Mouse (Mus musculus) left cerebral cortex, adult 2 months (tissue): ENCODE results near the gene Cnnm2. TPM values are rescaled to one million over a fixed set of nuclear protein-coding genes. Genes with fewer than 3 reads are reported as not detected.

Source experiments
- DNase-seq, 2 experiments: peaks; one replicate each; pipeline ENCODE4 v3.0.0; 2021 to 2022; ENCODE audit warnings: low spot score in 2 of 2, mixed read lengths in 1 of 2; ENCODE audit errors: extremely low spot score in 1 of 2
- H3K27ac ChIP-seq: fragments of 200-600 bp; 2 replicates; pipeline ENCODE4 v1.8.1; 2022
- H3K4me3 ChIP-seq: fragments of 200-600 bp; 2 replicates; pipeline ENCODE4 v1.8.1; 2022
- CTCF ChIP-seq: fragments of 200-600 bp; IDR thresholded peaks from 2 replicates; pipeline ENCODE4 v1.8.1; 2022; ENCODE audit warnings: antibody characterized with exemption, mild to moderate bottlenecking, moderate library complexity
- intact Hi-C: fragments of 180-260 bp; cut with DNase I; formaldehyde crosslinking; loops from one replicate; pipeline ENCODE4 v1.15.1; 2025
- total RNA-seq, 2 experiments: library from RNA; stranded (reverse); gene quantifications; 2 replicates each; pipeline ENCODE4 v1.2.3; 2021

Cnnm2 gene
- total RNA-seq, 2 experiments from 2014 or later, result 35.7 to 37.3 TPM

DNA sequence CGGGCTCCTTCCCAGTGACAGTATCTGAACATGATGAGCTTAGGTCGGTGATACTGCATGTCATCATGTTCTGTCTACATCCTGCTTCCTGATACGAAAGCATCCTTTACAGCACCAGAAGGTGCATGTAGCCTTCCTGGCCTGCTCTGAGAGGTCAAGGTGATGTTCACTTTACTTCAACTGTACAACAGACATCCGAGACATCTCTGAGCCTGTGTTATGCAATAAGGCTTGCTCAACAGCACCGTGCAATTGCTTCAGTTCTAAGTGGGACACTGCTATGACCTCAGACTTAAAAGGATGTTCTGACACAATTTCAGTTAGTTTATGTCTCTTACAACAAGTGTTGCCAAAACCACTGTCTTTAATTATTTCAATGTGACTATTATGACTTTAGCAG is 139.9 kb downstream of the Cnnm2 start:
- no peak for TF ChIP-seq CTCF
- DNase-seq, result no peak
- peak overlapping the region; percentile 33; the same call in 1 of the 2 replicates for H3K27ac ChIP-seq
- H3K4me3 ChIP-seq, result no peak overlapping the region
- intact Hi-C loops, result no loop called here

DNA sequence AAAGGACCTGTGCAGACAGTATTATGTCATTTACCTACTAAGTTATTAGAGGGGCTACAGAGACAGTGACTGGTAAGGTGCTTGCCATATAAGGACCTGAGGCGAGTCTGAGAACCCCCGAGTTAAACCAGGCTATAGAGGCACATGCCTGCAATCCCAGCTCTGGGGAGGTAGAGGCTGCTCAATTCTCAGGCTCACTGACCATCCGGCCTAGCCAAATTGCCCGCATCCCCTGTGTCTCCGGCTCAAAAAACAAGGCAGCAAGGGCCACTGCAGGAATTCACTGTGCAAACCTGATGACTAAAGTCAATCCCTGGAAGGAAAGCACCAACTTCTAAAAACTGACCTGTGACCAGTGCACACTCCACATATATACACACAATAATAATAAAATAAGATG is 142.0 kb downstream of the Cnnm2 start:
- no peak for TF ChIP-seq CTCF
- intact Hi-C loops, result no loop called here
- no peak overlapping the region for H3K4me3 ChIP-seq
- peak overlapping the region; percentile 22; the same call in 1 of the 2 replicates for H3K27ac ChIP-seq
- DNase-seq, result no peak

DNA sequence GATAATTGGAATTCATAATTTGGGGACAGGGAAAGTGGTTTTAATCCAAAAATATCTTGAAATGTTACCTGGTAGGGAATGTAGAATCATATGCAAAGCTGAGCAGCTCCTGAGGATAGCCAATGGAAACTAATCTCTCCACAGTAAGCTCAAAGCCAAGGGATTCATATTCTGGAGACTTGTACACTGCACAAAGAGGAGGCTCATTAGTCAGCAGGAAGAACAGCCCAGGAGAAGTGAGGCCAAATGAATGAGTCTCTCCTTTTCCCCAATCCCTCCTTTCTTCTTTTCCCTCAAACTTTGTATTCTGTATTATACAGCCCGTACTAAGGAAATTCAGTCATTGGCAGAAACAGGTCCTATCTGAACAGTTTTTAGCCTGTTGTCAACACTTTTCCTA is 143.5 kb downstream of the Cnnm2 start:
- no peak for TF ChIP-seq CTCF
- Histone ChIP-seq H3K4me3 (no peak overlapping the region), H3K27ac (peak overlapping the region; percentile 69; the same call in 1 of the 2 replicates)
- intact Hi-C loops, result no loop called here
- DNase-seq, result no peak

DNA sequence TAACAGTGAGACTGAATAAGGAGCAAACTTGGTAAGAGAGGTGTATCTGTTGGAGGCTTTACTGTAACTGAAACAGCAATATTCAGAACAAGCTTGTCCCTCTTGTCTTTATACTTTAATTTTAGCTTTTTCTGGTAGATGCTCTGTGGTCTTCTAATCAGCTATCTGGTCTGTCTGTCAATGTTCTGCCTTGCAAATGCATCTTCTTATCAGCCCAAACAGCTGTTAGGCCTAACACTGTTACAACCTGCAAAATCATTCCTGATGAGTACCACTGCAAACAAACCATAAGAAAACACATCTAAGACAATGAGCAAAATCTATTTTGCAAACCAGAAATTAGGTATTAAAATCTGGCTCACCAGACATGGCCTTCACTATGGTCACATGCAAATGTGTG is 144.0 kb downstream of the Cnnm2 start:
- intact Hi-C loops, result no loop called here
- no peak for TF ChIP-seq CTCF
- no peak overlapping the region for H3K4me3 ChIP-seq

DNA sequence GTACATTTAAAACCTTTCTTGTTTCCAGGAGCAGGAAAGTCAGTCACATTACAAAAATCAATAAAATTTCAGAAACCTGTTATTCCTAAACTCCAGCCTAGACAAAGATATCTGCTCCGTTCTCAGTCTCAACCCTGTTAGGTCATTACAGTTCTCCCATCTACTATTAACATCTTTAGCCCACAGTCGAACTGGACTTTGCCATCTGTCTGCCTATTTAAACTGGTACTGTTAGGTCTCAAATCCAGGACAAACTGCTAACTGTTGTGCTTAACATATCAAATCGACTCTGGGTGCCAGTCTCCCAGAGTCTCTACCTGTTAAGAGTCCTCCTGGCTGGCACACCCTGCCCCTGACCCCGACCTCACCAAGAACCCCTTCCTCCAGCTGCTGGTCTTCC is 144.6 kb downstream of the Cnnm2 start:
- TF ChIP-seq CTCF, result no peak
- H3K27ac ChIP-seq, result peak overlapping the region; percentile 62
- no peak overlapping the region for H3K4me3 ChIP-seq
- intact Hi-C loops, result no loop called here
- no peak for DNase-seq

More for the DNA sequence above, 144.0 kb downstream of the Cnnm2 start:
- peak overlapping the region; percentile 62 for H3K27ac ChIP-seq
- DNase-seq, result no peak

DNA sequence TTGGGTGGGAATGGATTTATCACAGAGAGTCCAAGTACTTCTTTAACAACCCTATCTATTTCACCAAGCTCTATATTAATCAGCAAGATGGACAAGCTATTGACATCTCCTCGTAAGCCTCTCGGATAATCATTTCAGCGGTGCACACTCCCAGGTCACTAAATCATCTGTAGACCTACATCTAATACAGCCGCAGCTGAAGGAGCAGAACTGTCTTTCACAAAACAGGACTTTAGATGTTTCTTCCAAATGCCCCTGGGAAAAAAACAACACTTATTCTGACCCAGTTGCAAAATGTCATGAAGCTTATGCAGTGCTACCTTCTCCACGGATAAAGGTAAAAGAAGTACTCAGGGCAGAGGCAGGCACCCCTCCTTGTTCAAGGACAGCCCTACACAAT is 146.8 kb downstream of the Cnnm2 start:
- DNase-seq, result no peak
- TF ChIP-seq CTCF, result no peak
- intact Hi-C loops, result loop anchor here (2.0 kb wide), 1 partner anchor 29 kb away; no protein-coding TSS in a partner anchor
- H3K4me3 ChIP-seq, result no peak overlapping the region
- H3K27ac ChIP-seq, result peak overlapping the region; percentile 83

DNA sequence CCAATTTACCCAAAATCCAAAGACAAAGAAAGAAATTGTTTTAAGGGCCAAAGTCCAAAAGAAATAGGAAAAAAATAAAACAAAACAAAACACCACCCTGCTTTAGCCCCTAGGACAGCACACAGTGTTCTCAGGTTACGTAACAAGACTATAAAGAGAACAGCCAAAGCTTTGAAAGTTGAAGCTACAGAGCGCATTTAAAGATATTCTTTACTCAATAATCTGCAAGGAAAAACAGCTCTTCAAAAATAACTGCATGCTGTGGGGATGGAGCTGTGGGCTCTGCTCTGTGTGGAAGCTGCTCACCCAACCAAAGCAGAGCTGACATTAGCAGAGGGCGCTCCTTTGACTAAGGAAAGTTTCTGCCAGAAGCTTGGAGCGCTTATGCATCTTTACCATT is 147.6 kb downstream of the Cnnm2 start:
- H3K27ac ChIP-seq, result peak overlapping the region; percentile 83
- intact Hi-C loops, result loop anchor here (1.0 to 2.0 kb wide), 2 partner anchors 28 to 52 kb away; no protein-coding TSS in a partner anchor
- peak in 1 of 2 experiments; percentile 45 for DNase-seq
- no peak overlapping the region for H3K4me3 ChIP-seq
- TF ChIP-seq CTCF, result peak; percentile 12

DNA sequence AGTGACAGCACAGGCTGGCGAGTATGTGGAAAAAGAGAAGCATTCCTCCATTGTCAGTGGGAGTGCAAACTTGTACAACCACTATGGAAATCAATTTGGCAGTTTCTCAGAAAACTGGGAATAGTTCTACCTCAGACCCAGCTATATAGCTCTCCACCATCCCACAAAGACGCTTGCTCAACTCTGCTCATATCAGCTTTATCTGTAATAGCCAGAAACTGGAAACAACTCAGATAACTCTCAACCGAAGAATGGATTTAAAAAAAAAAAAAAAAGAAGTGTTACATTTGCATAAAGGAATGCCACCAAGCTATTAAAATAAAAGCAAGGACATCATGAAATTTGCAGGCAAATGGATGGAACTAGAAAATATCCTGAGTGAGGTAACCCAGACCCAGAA is 150.1 kb downstream of the Cnnm2 start:
- intact Hi-C loops, result no loop called here
- DNase-seq, result no peak
- no peak for TF ChIP-seq CTCF
- Histone ChIP-seq H3K4me3 (no peak overlapping the region), H3K27ac (no peak overlapping the region; the same call in 1 of the 2 replicates)

DNA sequence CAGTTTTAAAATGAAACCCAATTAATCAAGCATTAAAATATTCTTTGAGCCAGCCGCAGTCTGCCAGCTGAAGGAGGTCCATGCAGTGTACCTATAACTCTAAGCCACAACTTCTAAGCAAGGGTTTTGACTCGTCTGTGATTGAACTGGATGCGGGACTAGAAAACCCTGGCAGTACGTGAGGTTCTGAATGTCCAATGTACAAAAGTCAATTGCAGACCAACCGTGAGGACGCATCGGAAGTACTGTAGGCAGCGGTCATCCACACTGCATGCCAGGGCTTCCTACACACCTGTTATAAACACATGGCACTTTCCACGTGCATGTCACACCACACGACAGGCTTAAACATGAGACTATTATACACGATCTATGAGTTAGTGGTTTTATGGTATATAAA is 152.2 kb downstream of the Cnnm2 start:
- intact Hi-C loops, result no loop called here
- TF ChIP-seq CTCF, result no peak
- H3K4me3 ChIP-seq, result no peak overlapping the region
- no peak overlapping the region for H3K27ac ChIP-seq
- DNase-seq, result no peak

DNA sequence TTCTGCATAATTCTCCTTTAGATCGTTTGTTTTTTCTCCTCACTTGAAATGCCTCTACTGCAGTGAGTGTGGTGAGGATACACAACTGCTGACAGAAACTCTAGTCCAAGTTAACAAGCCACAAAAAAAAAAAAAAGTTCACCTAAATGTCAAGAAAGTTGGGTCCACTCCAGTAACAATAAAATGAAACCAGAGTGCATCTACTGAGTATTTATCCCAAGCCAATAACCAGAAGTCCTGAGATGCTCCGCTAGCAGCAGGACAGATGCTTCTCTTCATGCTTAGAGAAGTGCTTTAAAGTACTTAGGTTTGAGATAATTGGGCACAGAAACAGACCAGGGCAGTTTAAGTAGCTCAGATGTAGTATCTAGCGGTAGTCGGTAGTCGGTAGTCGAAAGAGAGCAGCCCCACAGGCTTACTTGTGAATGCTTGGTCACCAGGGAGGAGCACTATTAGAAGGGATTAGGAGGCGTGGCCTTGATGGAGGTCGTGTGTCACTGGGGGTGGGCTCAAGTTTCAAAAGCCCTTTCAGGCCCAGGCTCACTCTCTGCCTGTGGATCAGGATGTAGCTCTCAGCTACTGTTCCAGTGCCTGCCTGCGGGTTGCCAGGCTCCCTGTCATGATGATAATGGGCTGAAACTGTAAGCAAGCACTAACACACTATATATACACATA is 154.1 kb downstream of the Cnnm2 start:
- intact Hi-C loops, result no loop called here
- no peak for DNase-seq
- H3K4me3 ChIP-seq, result no peak overlapping the region
- TF ChIP-seq CTCF, result no peak
- peak overlapping the region; percentile 37; the same call in 1 of the 2 replicates for H3K27ac ChIP-seq

DNA sequence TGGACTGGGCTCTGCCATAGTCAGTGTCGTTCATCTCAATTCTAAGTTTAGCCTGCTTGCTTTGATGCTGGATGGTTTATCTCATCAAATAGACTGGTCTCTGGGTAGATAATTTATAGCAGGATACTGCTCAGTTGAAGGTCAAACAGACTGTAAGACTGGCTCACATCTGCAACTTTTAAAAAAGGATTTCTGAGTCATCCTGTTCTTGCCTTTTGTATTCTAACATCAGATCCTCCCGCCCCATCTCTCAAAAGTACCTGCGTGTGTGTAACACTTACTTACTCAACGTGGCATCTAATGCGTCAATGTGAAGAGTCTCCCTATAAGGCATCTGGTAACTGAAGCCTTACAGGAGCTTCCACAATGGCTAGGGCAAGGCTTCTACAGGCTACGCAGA is 159.2 kb downstream of the Cnnm2 start:
- TF ChIP-seq CTCF, result no peak
- DNase-seq, result no peak
- Histone ChIP-seq H3K27ac (no peak overlapping the region), H3K4me3 (no peak overlapping the region)
- intact Hi-C loops, result no loop called here

DNA sequence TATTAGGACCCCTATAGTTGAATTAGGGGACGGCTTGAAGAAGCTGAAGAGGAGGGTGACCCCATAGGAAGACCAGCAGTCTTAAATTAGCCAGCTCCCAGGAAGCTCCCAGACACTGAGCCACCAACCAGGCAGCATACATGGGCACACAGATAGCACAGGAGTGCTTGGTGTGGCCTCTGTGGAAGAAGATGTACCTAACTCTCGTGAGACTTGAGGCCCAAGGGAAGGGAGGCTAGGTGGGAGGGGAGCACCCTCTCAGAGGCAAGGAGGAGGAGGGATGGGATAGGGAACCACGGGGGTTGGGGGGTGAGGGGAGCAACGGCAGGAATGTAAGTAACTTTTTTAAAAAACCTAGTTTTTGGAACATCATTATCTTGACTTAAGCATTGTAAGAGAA is 165.0 kb downstream of the Cnnm2 start:
- DNase-seq, result no peak
- Histone ChIP-seq H3K27ac (no peak overlapping the region), H3K4me3 (no peak overlapping the region)
- no peak for TF ChIP-seq CTCF
- intact Hi-C loops, result no loop called here

DNA sequence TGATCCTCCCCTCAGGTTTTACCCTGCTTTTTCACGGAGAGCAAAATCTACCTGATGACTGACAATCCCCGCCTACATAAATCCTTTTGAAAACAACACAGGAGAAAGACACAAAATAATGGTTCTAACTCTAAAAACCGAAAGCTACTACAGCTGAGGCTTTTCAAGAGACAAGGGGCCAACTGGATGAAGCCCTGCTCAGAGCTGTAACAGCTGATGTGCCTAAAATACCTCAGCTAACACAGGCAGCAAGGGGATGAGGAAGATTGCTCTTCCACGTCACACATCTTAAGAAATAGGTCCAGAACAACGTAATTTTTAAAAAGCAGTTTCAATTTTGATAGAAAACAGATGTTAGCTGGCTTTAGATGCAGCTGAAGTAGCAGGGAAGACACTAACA is 165.6 kb downstream of the Cnnm2 start:
- H3K27ac ChIP-seq, result peak overlapping the region; percentile 56; the same call in 1 of the 2 replicates
- no peak for DNase-seq
- intact Hi-C loops, result no loop called here
- no peak overlapping the region; the same call in 1 of the 2 replicates for H3K4me3 ChIP-seq
- TF ChIP-seq CTCF, result no peak
